Mouse (Mus musculus): ENCODE measurements around the gene Mb21d2.

Mb21d2 gene

GRCm38 (mm10) chr16:28866584-28867295 is 62.7 kb downstream of the Mb21d2 start:
- DNase-seq (ENCODE audit: low read depth in 2 of 2, low spot score in 2 of 2), result no peak

- DNase-seq (ENCODE audit: low read depth in 2 of 2, low spot score in 2 of 2), result no peak
Observed at GRCm38 (mm10) chr16:28863616-28864015, 65.9 kb downstream of the Mb21d2 start.

GRCm38 (mm10) chr16:28862093-28862492 is 67.4 kb downstream of the Mb21d2 start:
- no peak for DNase-seq (ENCODE audit: low read depth in 2 of 2, low spot score in 2 of 2)

- no peak for DNase-seq (ENCODE audit: low read depth in 2 of 2, low spot score in 2 of 2)
Observed at GRCm38 (mm10) chr16:28859678-28860077, 69.8 kb downstream of the Mb21d2 start.

GRCm38 (mm10) chr16:28859009-28859288 is 70.5 kb downstream of the Mb21d2 start:
- DNase-seq (ENCODE audit: low read depth in 2 of 2, low spot score in 2 of 2), result no peak

GRCm38 (mm10) chr16:28858210-28859008 is 71.1 kb downstream of the Mb21d2 start:
- DNase-seq (ENCODE audit: low read depth in 2 of 2, low spot score in 2 of 2), result no peak

GRCm38 (mm10) chr16:28851409-28851821 is 78.1 kb downstream of the Mb21d2 start:
- no peak for DNase-seq (ENCODE audit: low read depth in 2 of 2, low spot score in 2 of 2)

- DNase-seq (ENCODE audit: low read depth in 2 of 2, low spot score in 2 of 2), result no peak
Observed at GRCm38 (mm10) chr16:28850881-28851280, 78.6 kb downstream of the Mb21d2 start.

GRCm38 (mm10) chr16:28846123-28846522 is 83.3 kb downstream of the Mb21d2 start:
- DNase-seq (ENCODE audit: low read depth in 2 of 2, low spot score in 2 of 2), result no peak

- DNase-seq (ENCODE audit: low read depth in 2 of 2, low spot score in 2 of 2), result no peak
Observed at GRCm38 (mm10) chr16:28845336-28845735, 84.1 kb downstream of the Mb21d2 start.

GRCm38 (mm10) chr16:28841102-28841501 is 88.4 kb downstream of the Mb21d2 start:
- no peak for DNase-seq (ENCODE audit: low read depth in 2 of 2, low spot score in 2 of 2)

GRCm38 (mm10) chr16:28840075-28840974 is 89.1 kb downstream of the Mb21d2 start:
- no peak for DNase-seq (ENCODE audit: low read depth in 2 of 2, low spot score in 2 of 2)

- no peak for DNase-seq (ENCODE audit: low read depth in 2 of 2, low spot score in 2 of 2)
Observed at GRCm38 (mm10) chr16:28839575-28839974, 89.9 kb downstream of the Mb21d2 start.

GRCm38 (mm10) chr16:28838016-28838415 is 91.5 kb downstream of the Mb21d2 start:
- no peak for DNase-seq (ENCODE audit: low read depth in 2 of 2, low spot score in 2 of 2)

GRCm38 (mm10) chr16:28832085-28832635 is 97.3 kb downstream of the Mb21d2 start:
- no peak for DNase-seq (ENCODE audit: low read depth in 2 of 2, low spot score in 2 of 2)

GRCm38 (mm10) chr16:28829263-28829955 is 100.1 kb downstream of the Mb21d2 start:
- DNase-seq (ENCODE audit: low read depth in 2 of 2, low spot score in 2 of 2), result no peak

- DNase-seq (ENCODE audit: low read depth in 2 of 2, low spot score in 2 of 2), result no peak
Observed at GRCm38 (mm10) chr16:28824781-28825180, 104.7 kb downstream of the Mb21d2 start.

- no peak for DNase-seq (ENCODE audit: low read depth in 2 of 2, low spot score in 2 of 2)
Observed at GRCm38 (mm10) chr16:28821774-28822173, 107.7 kb downstream of the Mb21d2 start.

- no peak for DNase-seq (ENCODE audit: low read depth in 2 of 2, low spot score in 2 of 2)
Observed at GRCm38 (mm10) chr16:28818749-28819285, 110.7 kb downstream of the Mb21d2 start.

GRCm38 (mm10) chr16:28813290-28813689 is 116.2 kb downstream of the Mb21d2 start:
- no peak for DNase-seq (ENCODE audit: low read depth in 2 of 2, low spot score in 2 of 2)
